Mouse (Mus musculus): Measurements from ENCODE around the gene Prrt4. TPM values are rescaled to one million over a fixed set of nuclear protein-coding genes. Genes with fewer than 3 reads are reported as not detected.

Prrt4 gene
- polyA plus RNA-seq, 1 experiment: 0.20 TPM

DNA sequence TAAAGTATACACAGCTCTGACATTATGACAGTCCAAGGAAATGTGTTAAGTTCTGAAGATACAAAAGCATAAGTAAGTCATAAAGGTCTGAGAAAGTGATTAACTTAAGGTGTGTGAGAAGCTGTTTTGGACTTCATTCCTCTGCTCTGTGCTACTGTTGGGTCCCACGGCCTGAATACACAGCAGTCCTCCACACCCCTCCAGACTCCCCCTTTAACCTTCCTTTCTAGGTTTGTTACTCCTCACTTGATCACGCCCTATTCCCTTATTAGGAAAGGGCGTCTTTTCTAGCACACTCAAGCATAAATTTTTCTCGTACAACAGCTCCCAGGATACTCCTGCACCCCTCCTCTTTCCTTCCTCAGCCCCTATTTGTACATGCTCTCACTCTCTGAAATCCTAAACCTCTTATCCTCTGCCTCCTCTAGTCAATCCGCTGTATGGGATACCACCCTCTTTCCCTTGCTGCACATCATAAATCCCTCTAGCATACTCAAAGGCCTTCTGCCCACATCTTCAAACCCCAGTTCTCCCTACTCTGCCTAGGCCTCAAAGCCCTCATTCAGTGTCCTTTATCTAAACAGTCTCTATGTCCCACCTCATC is 31.9 kb downstream of the Prrt4 start:
- 66% methylated on average over 5 of the region's 5 CpGs for WGBS
- H3K27ac ChIP-seq (ENCODE audit: insufficient read depth, low read depth, low read length): no peak overlapping the region
- no peaks in the 10 kb centered on the region for H3K4me1 ChIP-seq (ENCODE audit: control insufficient read depth, insufficient read depth, low read length)
- DNase-seq: no peak
- TF ChIP-seq CTCF (conservative IDR thresholded peaks at IDR 0.05; ENCODE audit: insufficient read depth, insufficient read length, low read depth, low read length): no peak
- no peak for TF ChIP-seq POLR2A (IDR thresholded peaks at IDR 0.05; ENCODE audit: low read depth, low read length)
- no peak overlapping the region for H3K4me3 ChIP-seq (ENCODE audit: insufficient read depth, low read depth, low read length)
- no peaks in the 10 kb centered on the region for H3K27me3 ChIP-seq (replicated peaks; ENCODE audit: control insufficient read depth, insufficient read depth, low read length)
- peaks cover 5% of the 10 kb centered on the region for H3K36me3 ChIP-seq (ENCODE audit: control insufficient read depth, insufficient read depth, low read length)

DNA sequence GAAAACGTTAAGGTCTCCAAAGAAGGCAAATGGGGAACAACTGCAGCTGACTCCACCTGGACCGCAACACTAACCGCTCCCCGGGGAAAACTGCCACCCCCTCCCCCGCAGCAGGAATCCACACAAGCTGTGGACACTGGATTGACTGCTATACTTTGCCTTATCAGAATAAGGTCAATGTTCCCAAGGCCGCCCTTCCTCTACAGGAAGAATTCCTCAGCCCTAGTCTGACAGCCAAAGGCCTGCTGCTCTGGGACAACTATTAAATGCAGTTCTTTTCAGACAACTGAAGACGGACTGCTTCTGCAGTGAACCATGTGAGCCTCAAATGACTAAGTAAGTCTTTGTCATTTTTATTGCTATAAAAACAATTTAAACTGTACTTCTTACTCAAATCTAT is 32.7 kb downstream of the Prrt4 start:
- Histone ChIP-seq H3K36me3 (ENCODE audit: control insufficient read depth, insufficient read depth, low read length) (peaks cover 5% of the 10 kb centered on the region), H3K27me3 (replicated peaks; ENCODE audit: control insufficient read depth, insufficient read depth, low read length) (no peaks in the 10 kb centered on the region), H3K4me3 (ENCODE audit: insufficient read depth, low read depth, low read length) (no peak overlapping the region), H3K27ac (ENCODE audit: insufficient read depth, low read depth, low read length) (no peak overlapping the region), H3K4me1 (ENCODE audit: control insufficient read depth, insufficient read depth, low read length) (no peaks in the 10 kb centered on the region)
- peak; percentile 8 for DNase-seq
- WGBS: 48% methylated on average over 7 of the region's 7 CpGs
- no peak for TF ChIP-seq POLR2A (IDR thresholded peaks at IDR 0.05; ENCODE audit: low read depth, low read length)
- no peak for TF ChIP-seq CTCF (conservative IDR thresholded peaks at IDR 0.05; ENCODE audit: insufficient read depth, insufficient read length, low read depth, low read length)

DNA sequence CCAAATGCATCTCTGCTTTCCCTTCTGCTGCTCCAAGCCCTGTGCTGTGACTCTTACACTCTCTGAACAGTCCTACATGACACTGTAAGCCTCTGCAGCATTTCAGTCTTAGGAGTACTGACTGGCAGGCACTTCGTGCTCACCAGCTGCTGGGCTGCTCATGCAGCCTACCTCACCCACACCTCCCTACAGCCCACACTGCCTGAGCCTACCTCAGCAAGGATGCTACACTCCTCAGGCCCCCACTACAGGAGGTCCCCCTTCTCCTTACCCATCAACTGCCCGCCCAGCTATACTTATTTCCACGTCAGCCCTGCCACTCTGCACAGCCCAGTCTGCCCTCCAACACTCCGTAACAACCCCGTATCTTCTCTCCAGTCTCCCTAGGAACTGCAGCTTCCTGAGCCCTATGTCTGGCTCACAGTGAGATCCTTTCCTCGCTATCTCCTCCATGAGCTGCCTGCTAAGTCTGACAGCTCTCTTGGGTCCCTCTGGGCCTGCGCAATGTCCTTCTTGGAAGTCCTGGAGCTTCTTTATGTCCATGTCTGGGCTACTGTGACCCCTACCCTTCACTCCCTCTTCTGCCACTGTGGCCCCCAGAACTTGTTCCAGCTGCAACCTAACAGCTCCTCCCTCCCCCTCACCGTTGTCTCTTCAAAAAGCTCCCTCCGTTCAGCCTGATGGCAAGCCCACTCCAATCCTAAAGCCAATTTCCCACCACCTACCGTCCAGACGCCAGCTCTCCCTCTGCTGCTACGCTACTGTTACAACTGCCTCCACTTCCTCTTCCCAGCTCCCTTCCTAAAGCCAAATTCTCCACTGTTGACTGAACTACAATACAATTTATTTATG is 33.7 kb downstream of the Prrt4 start:
- H3K27ac ChIP-seq (ENCODE audit: insufficient read depth, low read depth, low read length): no peak overlapping the region
- no peaks in the 10 kb centered on the region for H3K27me3 ChIP-seq (replicated peaks; ENCODE audit: control insufficient read depth, insufficient read depth, low read length)
- H3K4me1 ChIP-seq (ENCODE audit: control insufficient read depth, insufficient read depth, low read length): no peaks in the 10 kb centered on the region
- WGBS: 58% methylated on average over 12 of the region's 12 CpGs
- TF ChIP-seq CTCF (conservative IDR thresholded peaks at IDR 0.05; ENCODE audit: insufficient read depth, insufficient read length, low read depth, low read length) (no peak), POLR2A (IDR thresholded peaks at IDR 0.05; ENCODE audit: low read depth, low read length) (no peak)
- H3K36me3 ChIP-seq (ENCODE audit: control insufficient read depth, insufficient read depth, low read length): peaks cover 3% of the 10 kb centered on the region
- no peak overlapping the region for H3K4me3 ChIP-seq (ENCODE audit: insufficient read depth, low read depth, low read length)
- no peak for DNase-seq

DNA sequence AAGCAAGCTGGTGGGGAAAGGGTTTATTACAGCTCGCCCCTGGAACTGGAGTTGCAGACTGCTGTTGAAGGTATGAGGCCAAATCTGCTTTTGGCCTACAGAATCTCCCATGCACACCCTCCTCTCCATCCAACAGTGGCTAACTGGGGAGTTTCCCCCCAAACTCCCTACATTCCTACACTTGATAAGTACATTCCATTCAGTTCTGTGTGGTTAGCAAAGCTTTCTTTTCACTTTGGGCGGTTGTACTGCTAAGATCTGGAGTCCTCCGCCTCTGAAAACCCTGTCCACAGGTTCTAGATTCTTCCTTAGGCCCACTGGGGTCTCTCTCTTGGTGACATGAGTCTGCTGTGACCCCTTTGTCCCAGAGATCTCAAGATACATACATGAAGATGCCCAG is 34.4 kb downstream of the Prrt4 start:
- DNase-seq: no peak
- H3K27ac ChIP-seq (ENCODE audit: insufficient read depth, low read depth, low read length): no peak overlapping the region
- H3K4me1 ChIP-seq (ENCODE audit: control insufficient read depth, insufficient read depth, low read length): no peaks in the 10 kb centered on the region
- H3K27me3 ChIP-seq (replicated peaks; ENCODE audit: control insufficient read depth, insufficient read depth, low read length): no peaks in the 10 kb centered on the region
- peaks cover 4% of the 10 kb centered on the region for H3K36me3 ChIP-seq (ENCODE audit: control insufficient read depth, insufficient read depth, low read length)
- TF ChIP-seq POLR2A (IDR thresholded peaks at IDR 0.05; ENCODE audit: low read depth, low read length): no peak
- no peak for TF ChIP-seq CTCF (conservative IDR thresholded peaks at IDR 0.05; ENCODE audit: insufficient read depth, insufficient read length, low read depth, low read length)
- 74% methylated on average over 3 of the region's 3 CpGs for WGBS
- no peak overlapping the region for H3K4me3 ChIP-seq (ENCODE audit: insufficient read depth, low read depth, low read length)

DNA sequence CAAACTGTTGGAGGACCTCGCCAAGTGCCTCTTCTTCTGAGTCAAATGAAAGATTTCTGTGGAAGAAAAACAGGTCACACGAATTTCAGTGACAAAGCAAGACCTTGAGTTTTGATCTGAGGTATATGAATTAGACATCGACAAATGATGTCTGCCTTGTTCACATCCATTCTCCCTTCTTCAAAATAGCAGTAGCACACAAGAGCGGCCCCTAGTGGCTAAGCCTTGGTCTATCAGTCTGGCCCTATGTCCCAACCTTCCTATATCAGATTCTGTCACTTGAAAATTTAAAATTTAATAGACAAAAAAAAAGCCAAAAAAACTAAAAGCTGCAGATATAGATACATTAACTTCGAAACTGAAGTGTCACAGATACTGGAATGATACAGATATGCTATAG is 35.8 kb downstream of the Prrt4 start:
- WGBS: 40% methylated on average over 5 of the region's 5 CpGs
- H3K27me3 ChIP-seq (replicated peaks; ENCODE audit: control insufficient read depth, insufficient read depth, low read length): no peaks in the 10 kb centered on the region
- no peak overlapping the region for H3K4me3 ChIP-seq (ENCODE audit: insufficient read depth, low read depth, low read length)
- H3K27ac ChIP-seq (ENCODE audit: insufficient read depth, low read depth, low read length): no peak overlapping the region
- no peaks in the 10 kb centered on the region for H3K4me1 ChIP-seq (ENCODE audit: control insufficient read depth, insufficient read depth, low read length)
- TF ChIP-seq POLR2A (IDR thresholded peaks at IDR 0.05; ENCODE audit: low read depth, low read length) (no peak), CTCF (conservative IDR thresholded peaks at IDR 0.05; ENCODE audit: insufficient read depth, insufficient read length, low read depth, low read length) (peak; percentile 75)
- peak; percentile 36 for DNase-seq
- peaks cover 4% of the 10 kb centered on the region; the same call in 1 of the 2 replicates for H3K36me3 ChIP-seq (ENCODE audit: control insufficient read depth, insufficient read depth, low read length)

DNA sequence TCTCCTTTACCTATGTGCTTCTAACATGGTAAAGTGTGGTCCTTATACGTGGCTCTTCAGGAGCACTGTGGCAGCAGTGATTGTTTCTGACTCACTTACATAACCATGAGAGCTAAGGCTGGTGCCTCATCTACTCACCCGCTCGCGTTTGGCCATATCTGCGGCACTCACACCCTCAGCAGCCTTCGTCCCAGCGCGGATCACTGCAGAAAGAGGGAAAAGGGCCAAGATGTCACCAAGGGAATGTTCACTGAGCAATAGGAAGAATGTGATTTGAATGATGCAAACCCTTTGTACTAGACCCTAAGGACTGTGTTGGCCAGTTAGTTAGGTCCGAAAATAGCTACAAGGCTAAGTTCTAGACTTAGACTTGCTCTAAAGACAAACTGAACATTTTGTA is 41.9 kb downstream of the Prrt4 start:
- Histone ChIP-seq H3K4me1 (ENCODE audit: control insufficient read depth, insufficient read depth, low read length) (no peaks in the 10 kb centered on the region), H3K36me3 (ENCODE audit: control insufficient read depth, insufficient read depth, low read length) (peaks cover 3% of the 10 kb centered on the region), H3K27me3 (replicated peaks; ENCODE audit: control insufficient read depth, insufficient read depth, low read length) (no peaks in the 10 kb centered on the region), H3K4me3 (ENCODE audit: insufficient read depth, low read depth, low read length) (no peak overlapping the region), H3K27ac (ENCODE audit: insufficient read depth, low read depth, low read length) (no peak overlapping the region)
- 97% methylated on average over 9 of the region's 9 CpGs for WGBS
- TF ChIP-seq POLR2A (IDR thresholded peaks at IDR 0.05; ENCODE audit: low read depth, low read length): no peak
- no peak for TF ChIP-seq CTCF (conservative IDR thresholded peaks at IDR 0.05; ENCODE audit: insufficient read depth, insufficient read length, low read depth, low read length)
- DNase-seq: no peak

DNA sequence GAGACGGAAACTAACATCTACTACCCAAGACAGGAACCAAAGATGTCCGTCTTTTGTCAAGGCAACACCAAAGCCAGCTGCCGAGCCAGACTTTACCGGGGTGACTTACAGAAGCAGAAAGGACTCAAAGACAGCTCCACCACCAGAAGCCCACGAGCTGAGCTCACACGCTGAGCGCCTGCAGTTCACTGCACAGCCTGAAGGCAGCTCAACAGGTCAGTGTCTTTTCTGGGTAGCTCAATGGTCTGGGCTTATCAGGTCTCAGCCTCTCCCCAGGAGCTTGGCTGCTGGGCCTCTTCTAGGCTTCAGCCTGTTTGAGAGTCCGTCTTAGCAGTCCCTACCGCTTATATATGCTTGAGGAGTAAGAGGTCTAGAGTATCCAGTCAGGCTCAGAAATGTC is 46.3 kb downstream of the Prrt4 start:
- Histone ChIP-seq H3K27ac (ENCODE audit: insufficient read depth, low read depth, low read length) (no peak overlapping the region), H3K36me3 (ENCODE audit: control insufficient read depth, insufficient read depth, low read length) (peaks cover 4% of the 10 kb centered on the region)

More for the DNA sequence above, 46.3 kb downstream of the Prrt4 start:
- H3K4me3 ChIP-seq (ENCODE audit: insufficient read depth, low read depth, low read length): no peak overlapping the region
- WGBS: 91% methylated on average over 9 of the region's 9 CpGs
- TF ChIP-seq CTCF (conservative IDR thresholded peaks at IDR 0.05; ENCODE audit: insufficient read depth, insufficient read length, low read depth, low read length) (no peak), POLR2A (IDR thresholded peaks at IDR 0.05; ENCODE audit: low read depth, low read length) (no peak)
- H3K27me3 ChIP-seq (replicated peaks; ENCODE audit: control insufficient read depth, insufficient read depth, low read length): no peaks in the 10 kb centered on the region
- DNase-seq: no peak
- no peaks in the 10 kb centered on the region for H3K4me1 ChIP-seq (ENCODE audit: control insufficient read depth, insufficient read depth, low read length)
